Mouse (Mus musculus): ENCODE data around the gene Fst. TPM values are rescaled to one million over a fixed set of nuclear protein-coding genes. Genes with fewer than 3 reads are reported as not detected.

The Fst gene
- polyA plus RNA-seq, 1 experiment from 2014 or later = 10.7 TPM

DNA sequence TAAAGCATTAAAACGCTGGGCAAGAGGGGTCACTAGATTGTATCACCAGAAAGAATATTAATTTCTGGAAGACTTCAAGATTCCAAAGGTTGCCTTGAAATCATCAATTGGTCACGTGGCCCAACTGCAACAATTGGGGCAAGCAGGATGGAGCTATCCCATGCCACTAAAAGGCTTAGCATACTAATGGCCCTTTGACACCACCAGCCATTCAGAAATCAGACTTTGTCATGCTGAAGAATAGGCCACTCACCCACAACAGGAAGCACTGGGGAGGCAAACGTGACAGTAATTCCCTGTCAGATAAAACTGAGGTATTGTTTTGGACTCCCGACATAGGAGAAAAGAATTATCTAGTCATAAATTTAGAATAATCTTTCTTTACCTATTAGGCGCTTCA lies 52.3 kb downstream of the Fst start:
- Histone ChIP-seq H3K4me3 (no peak overlapping the region), H3K27me3 (replicated peaks; ENCODE audit: low read depth, poor library complexity, severe bottlenecking) (no peaks in the 10 kb centered on the region), H3K27ac (replicated peaks) (no peak overlapping the region), H3K36me3 (replicated peaks) (no peaks in the 10 kb centered on the region), H3K4me1 (peaks cover 16% of the 10 kb centered on the region; the same call in 1 of the 2 replicates), H3K9me3 (no peaks in the 10 kb centered on the region)
- WGBS = 12% methylated on average over 5 of the region's 5 CpGs
- DNase-seq (ENCODE audit: low spot score) = no peak

- no peak for DNase-seq (ENCODE audit: low spot score)
- 83% methylated on average over 9 of the region's 9 CpGs for WGBS
- peaks cover 20% of the 10 kb centered on the region; the same call in 1 of the 2 replicates for H3K4me1 ChIP-seq
These were observed 53.5 kb downstream of the Fst start for GRCm38 (mm10) chr13:114405100-114405715.

More at GRCm38 (mm10) chr13:114405100-114405715, 53.5 kb downstream of the Fst start:
- Histone ChIP-seq H3K27ac (replicated peaks) (no peak overlapping the region), H3K9me3 (no peaks in the 10 kb centered on the region), H3K36me3 (replicated peaks) (no peaks in the 10 kb centered on the region), H3K4me3 (no peak overlapping the region), H3K27me3 (replicated peaks; ENCODE audit: low read depth, poor library complexity, severe bottlenecking) (no peaks in the 10 kb centered on the region)

Other genes starting within 250 kb of the Fst start
- 246 and 273 TPM in 2 replicates for gene Ndufs4, start 70.7 kb downstream of the Fst start, polyA plus RNA-seq (2016; fragmentation: Nextera tagmentation; extraction: Ambion mirVana)

All from embryonic facial prominence, embryonic 10.5 days (tissue).